Mouse (Mus musculus): ENCODE results near the gene Msl1. TPM values are rescaled to one million over a fixed set of nuclear protein-coding genes. Genes with fewer than 3 reads are reported as not detected.

Gene Msl1
- polyA plus RNA-seq (2014; fragmentation: Illumina TruSeq; extraction: RNeasy Lipid Tissue Mini Kit (QIAGEN cat#74804); ENCODE audit: low read depth, low replicate concordance): 93.3 TPM

DNA sequence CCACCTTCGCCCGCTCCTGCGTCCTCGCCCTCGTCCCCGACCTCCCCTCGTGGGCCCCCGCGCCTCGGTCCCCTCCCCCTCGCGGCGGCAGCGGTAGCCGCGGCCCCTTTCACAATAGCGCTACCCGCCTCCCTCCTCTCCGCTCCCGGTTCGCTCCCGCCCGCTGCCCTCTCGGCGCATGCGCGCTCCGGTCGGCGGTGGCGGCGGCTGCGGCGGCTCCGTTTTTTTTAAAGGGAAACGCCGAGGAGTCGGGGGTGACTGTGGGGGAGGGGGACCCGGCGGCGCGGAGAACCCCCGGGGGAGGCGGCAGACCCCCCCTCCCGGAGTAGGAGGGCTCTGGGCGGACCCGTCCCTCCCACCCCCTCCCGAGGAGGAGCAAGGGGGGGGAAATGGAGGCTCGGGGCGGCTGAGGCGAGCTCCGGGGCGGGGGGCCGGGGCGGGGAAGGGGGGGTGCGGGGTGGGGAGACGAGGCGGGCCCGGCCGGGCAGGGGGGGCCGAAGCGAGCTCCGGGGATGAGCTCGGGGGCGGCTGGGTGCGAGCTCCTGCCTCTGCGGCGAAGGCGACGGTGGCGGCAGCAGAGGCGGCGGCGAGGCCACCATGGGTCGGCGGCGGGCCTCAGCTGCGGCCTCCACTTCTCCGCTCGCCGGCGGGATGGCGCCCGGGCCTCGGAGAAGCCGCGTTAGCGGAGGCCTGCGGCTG is at the start of gene Msl1:
Gene Msl1, plus strand, starts transcription at position 502 of the 699 bp plus-strand sequence.

DNA sequence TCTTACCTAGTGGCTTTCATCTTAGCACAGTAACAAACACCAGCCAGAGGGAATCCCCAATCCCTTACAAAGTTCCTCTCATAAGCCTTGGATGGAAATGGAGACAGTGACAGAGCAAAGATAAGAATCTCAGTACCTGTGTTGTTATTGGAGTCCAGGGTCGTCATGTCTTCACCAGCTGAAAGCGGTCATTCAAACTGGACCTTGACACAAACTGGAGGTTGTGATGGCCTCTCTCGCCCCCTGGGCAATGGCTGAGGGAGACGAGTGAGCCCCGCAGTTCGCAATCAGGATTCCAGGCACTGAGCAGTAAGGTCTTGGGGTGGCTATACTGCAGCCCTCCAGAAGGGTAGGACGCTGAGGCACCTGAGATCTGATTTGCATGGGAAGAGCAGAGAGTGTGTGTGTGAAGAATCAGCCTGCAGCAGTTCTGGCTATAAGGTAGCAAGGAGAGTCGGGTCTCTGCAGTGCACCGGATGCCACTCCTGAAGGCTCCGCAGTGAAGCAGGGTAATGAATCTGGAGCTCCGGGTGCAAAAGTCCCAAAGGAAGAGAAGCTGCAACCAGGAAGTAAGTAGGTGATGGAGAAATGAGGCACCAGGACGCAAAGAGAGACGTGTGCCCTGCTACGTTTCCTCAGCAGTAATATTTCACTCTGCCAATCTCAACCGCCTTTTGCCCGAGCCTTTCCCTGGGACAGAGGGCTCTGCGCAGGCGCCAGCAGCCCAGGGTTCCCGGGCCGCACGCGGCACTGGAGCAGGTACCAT is 20.6 kb upstream of the Msl1 start, which contains the start of gene Nr1d1:
Gene Nr1d1, minus strand, starts transcription at position 752 of the 766 bp plus-strand sequence.

DNA sequence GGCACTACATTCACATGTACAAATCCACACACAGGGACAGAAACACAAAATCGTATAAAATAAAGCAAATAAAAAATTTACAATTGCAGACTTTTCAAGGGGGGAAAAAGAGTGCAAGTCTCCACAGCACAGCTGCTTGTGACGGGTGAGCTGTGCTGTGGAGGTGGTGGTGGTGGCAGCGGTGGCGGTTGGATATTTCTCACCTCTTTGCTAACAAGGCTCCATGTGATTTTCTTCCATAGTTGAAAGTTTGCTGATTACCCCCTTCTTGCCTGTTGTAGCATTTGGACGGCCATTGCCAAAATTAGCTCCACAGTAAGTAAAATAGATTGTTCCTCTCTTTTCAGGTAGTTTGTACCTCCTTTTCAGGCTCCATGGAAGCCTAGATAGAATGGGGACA is 9.3 kb downstream of the Msl1 start, which contains the start of gene Casc3:
Gene Casc3, plus strand, starts transcription at position 301 of the 400 bp plus-strand sequence.

DNA sequence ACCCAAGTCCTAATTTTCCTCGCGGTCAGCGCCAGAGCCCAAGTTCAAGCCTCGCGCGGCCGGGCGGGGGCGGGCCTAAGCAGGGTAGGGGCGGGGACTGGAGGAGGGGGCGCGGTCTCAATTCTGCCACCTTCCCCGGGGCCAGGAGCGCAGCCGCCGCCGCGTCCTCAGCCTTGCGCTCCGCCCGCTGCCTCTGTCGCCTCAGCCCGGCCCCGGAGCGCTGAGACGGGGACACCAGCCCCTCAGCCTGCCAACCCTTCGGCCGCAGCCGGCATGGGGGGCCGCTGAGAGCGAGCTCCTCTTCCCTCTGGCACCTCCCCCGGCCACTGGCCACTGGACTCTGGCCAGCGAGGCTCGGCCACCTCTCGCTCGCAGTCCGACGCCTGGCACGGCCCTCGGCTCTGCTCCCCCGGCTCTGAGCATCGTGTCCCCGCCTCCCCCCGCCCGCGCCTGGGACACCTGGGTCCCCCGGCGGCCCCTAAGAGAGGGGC is 41.4 kb downstream of the Msl1 start, which contains the start of gene Rapgefl1:
Gene Rapgefl1, plus strand, starts transcription at position 135 of the 491 bp plus-strand sequence.

Other genes starting within 250 kb of the Msl1 start
- gene Ikzf3, start 249.5 kb upstream of the Msl1 start, polyA plus RNA-seq (2014; fragmentation: Illumina TruSeq; extraction: RNeasy Lipid Tissue Mini Kit (QIAGEN cat#74804); ENCODE audit: low read depth, low replicate concordance): 0.52 TPM
- not detected for gene Zpbp2, start 244.4 kb upstream of the Msl1 start, polyA plus RNA-seq (2014; fragmentation: Illumina TruSeq; extraction: RNeasy Lipid Tissue Mini Kit (QIAGEN cat#74804); ENCODE audit: low read depth, low replicate concordance)
- gene Ormdl3, start 208.1 kb upstream of the Msl1 start, polyA plus RNA-seq (2014; fragmentation: Illumina TruSeq; extraction: RNeasy Lipid Tissue Mini Kit (QIAGEN cat#74804); ENCODE audit: low read depth, low replicate concordance): 19.8 TPM
- not detected for gene Lrrc3c, start 197.2 kb upstream of the Msl1 start, polyA plus RNA-seq (2014; fragmentation: Illumina TruSeq; extraction: RNeasy Lipid Tissue Mini Kit (QIAGEN cat#74804); ENCODE audit: low read depth, low replicate concordance)
- 0.64 TPM for gene Gm12355, start 169.9 kb upstream of the Msl1 start, polyA plus RNA-seq (2014; fragmentation: Illumina TruSeq; extraction: RNeasy Lipid Tissue Mini Kit (QIAGEN cat#74804); ENCODE audit: low read depth, low replicate concordance)
- not detected for gene Gsdma3, start 169.2 kb upstream of the Msl1 start, polyA plus RNA-seq (2014; fragmentation: Illumina TruSeq; extraction: RNeasy Lipid Tissue Mini Kit (QIAGEN cat#74804); ENCODE audit: low read depth, low replicate concordance)
- not detected for gene Gsdma2, start 148.8 kb upstream of the Msl1 start, polyA plus RNA-seq (2014; fragmentation: Illumina TruSeq; extraction: RNeasy Lipid Tissue Mini Kit (QIAGEN cat#74804); ENCODE audit: low read depth, low replicate concordance)
- gene Gsdma, start 131.2 kb upstream of the Msl1 start, polyA plus RNA-seq (2014; fragmentation: Illumina TruSeq; extraction: RNeasy Lipid Tissue Mini Kit (QIAGEN cat#74804); ENCODE audit: low read depth, low replicate concordance): not detected
- gene Psmd3, start 113.0 kb upstream of the Msl1 start, polyA plus RNA-seq (2014; fragmentation: Illumina TruSeq; extraction: RNeasy Lipid Tissue Mini Kit (QIAGEN cat#74804); ENCODE audit: low read depth, low replicate concordance): 17.7 TPM
- gene Csf3, start 94.3 kb upstream of the Msl1 start, polyA plus RNA-seq (2014; fragmentation: Illumina TruSeq; extraction: RNeasy Lipid Tissue Mini Kit (QIAGEN cat#74804); ENCODE audit: low read depth, low replicate concordance): not detected
- 5.1 TPM for gene Med24, start 66.1 kb upstream of the Msl1 start, polyA plus RNA-seq (2014; fragmentation: Illumina TruSeq; extraction: RNeasy Lipid Tissue Mini Kit (QIAGEN cat#74804); ENCODE audit: low read depth, low replicate concordance)
- 10.6 TPM for gene Thra, start 54.9 kb upstream of the Msl1 start, polyA plus RNA-seq (2014; fragmentation: Illumina TruSeq; extraction: RNeasy Lipid Tissue Mini Kit (QIAGEN cat#74804); ENCODE audit: low read depth, low replicate concordance)
- gene Nr1d1, start 20.2 kb upstream of the Msl1 start, polyA plus RNA-seq (2014; fragmentation: Illumina TruSeq; extraction: RNeasy Lipid Tissue Mini Kit (QIAGEN cat#74804); ENCODE audit: low read depth, low replicate concordance): 8.7 TPM
- gene Casc3, start 9.4 kb downstream of the Msl1 start, polyA plus RNA-seq (2014; fragmentation: Illumina TruSeq; extraction: RNeasy Lipid Tissue Mini Kit (QIAGEN cat#74804); ENCODE audit: low read depth, low replicate concordance): 20.9 TPM
- gene Rapgefl1, start 41.3 kb downstream of the Msl1 start, polyA plus RNA-seq (2014; fragmentation: Illumina TruSeq; extraction: RNeasy Lipid Tissue Mini Kit (QIAGEN cat#74804); ENCODE audit: low read depth, low replicate concordance): 0.23 TPM
- 9.9 TPM for gene Wipf2, start 68.1 kb downstream of the Msl1 start, polyA plus RNA-seq (2014; fragmentation: Illumina TruSeq; extraction: RNeasy Lipid Tissue Mini Kit (QIAGEN cat#74804); ENCODE audit: low read depth, low replicate concordance)
- gene Cdc6, start 112.3 kb downstream of the Msl1 start, polyA plus RNA-seq (2014; fragmentation: Illumina TruSeq; extraction: RNeasy Lipid Tissue Mini Kit (QIAGEN cat#74804); ENCODE audit: low read depth, low replicate concordance): 0.58 TPM
- 1.1 TPM for gene Rara, start 132.3 kb downstream of the Msl1 start, polyA plus RNA-seq (2014; fragmentation: Illumina TruSeq; extraction: RNeasy Lipid Tissue Mini Kit (QIAGEN cat#74804); ENCODE audit: low read depth, low replicate concordance)
- not detected for gene Gjd3, start 187.5 kb downstream of the Msl1 start, polyA plus RNA-seq (2014; fragmentation: Illumina TruSeq; extraction: RNeasy Lipid Tissue Mini Kit (QIAGEN cat#74804); ENCODE audit: low read depth, low replicate concordance)
- gene Top2a, start 228.7 kb downstream of the Msl1 start, polyA plus RNA-seq (2014; fragmentation: Illumina TruSeq; extraction: RNeasy Lipid Tissue Mini Kit (QIAGEN cat#74804); ENCODE audit: low read depth, low replicate concordance): 19.0 TPM
- gene Igfbp4, start 245.7 kb downstream of the Msl1 start, polyA plus RNA-seq (2014; fragmentation: Illumina TruSeq; extraction: RNeasy Lipid Tissue Mini Kit (QIAGEN cat#74804); ENCODE audit: low read depth, low replicate concordance): 23.3 TPM

Measured in adrenal gland, adult 10 weeks (tissue).